In the genomic region with DNA sequence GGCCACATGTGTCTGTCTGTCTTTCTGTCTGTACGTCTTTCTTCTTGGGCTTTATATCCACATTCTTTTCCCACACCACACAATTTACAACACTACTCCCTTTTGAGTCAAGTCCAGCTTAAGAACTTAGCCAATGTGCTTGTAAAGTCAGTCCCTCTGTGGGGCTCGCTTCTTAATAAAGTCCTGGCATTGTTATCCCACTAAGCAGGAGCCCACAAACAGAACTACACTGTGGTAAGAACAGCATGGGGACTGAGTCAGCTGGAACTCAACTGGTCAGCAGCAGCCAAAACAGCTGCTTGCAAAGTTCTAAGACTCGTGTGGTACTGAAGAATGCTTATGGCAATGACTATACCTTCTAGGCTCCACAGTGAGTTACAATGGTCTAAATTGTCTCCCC, we compare ENCODE assay signal across 15 mouse cellular contexts.
"Had no signal": no experiment of that assay in that cellular context is flagged by ENCODE, and none has a peak within 500 bp of the region (broad histone marks: within the 10 kb centered on the region; RNA-seq: fewer than 3 reads in every experiment).

No protein-coding gene starts in this region.

- H3K4me3 ChIP-seq: limb, embryonic 12.5 days; limb, embryonic 15.5 days; midbrain, embryonic 12.5 days; midbrain, embryonic 15.5 days; neural tube, embryonic 13.5 days; stomach, embryonic 15.5 days had no signal

- H3K27ac ChIP-seq: limb, embryonic 12.5 days; limb, embryonic 15.5 days; liver, embryonic 14.5 days; macrophage; midbrain, embryonic 12.5 days; midbrain, embryonic 15.5 days; neural tube, embryonic 13.5 days; stomach, embryonic 15.5 days had no signal

- DNase-seq: kidney, adult 9 months; kidney, postnatal 14 days; kidney, postnatal 4 days; left cerebral cortex, postnatal 4 days; lung, embryonic 14.5 days; thymus, adult 18-20 months; thymus, postnatal 36 days had no signal

- H3K4me1 ChIP-seq: midbrain, embryonic 12.5 days; midbrain, embryonic 15.5 days; neural tube, embryonic 13.5 days had no signal
